Mouse (Mus musculus): ENCODE results near the gene Twf2. TPM values are rescaled to one million over a fixed set of nuclear protein-coding genes. Genes with fewer than 3 reads are reported as not detected.

Gene Twf2
- total and polyA plus RNA-seq, 2 experiments from 2014 or later = 50.9 to 63.1 TPM

- Histone ChIP-seq H3K4me2 (ENCODE audit: low read depth) (no peak overlapping the region), H3K27ac (ENCODE audit: low read depth, low read length) (no peak overlapping the region), H3K4me1 (ENCODE audit: insufficient read depth) (no peaks in the 10 kb centered on the region), H3K36me3 (ENCODE audit: insufficient read depth) (no peaks in the 10 kb centered on the region), H3K4me3 (ENCODE audit: low read depth, low read length) (no peak overlapping the region), H3K27me3 (ENCODE audit: insufficient read depth, low read length) (no peaks in the 10 kb centered on the region), H3K9ac (no peak overlapping the region), H3K9me3 (ENCODE audit: low read length) (no peaks in the 10 kb centered on the region)
- ATAC-seq (no peak), DNase-seq (no peak)
- TF ChIP-seq CTCF (IDR thresholded peaks at IDR 0.05; ENCODE audit: low read depth) = no peak
- WGBS = 85% methylated on average over 9 of the region's 9 CpGs
These were observed 60.5 kb downstream of the Twf2 start for GRCm38 (mm10) chr9:106263381-106263924.

MicroRNA genes within 50 kb of the gene (microRNA counts, 519-probe panel; counts per million panel counts)
- 7,955 counts per million, percentile 97 among the panel's probes with 10 or more counts for microRNA mmu-let-7g

Small RNA genes within 50 kb of the gene (microRNA-seq; reads per million reads assigned to microRNA genes)
- gene Mir135a-1 = 182 to 192 reads per million in 2 experiments
- gene Mirlet7g = 68,882 to 80,663 reads per million in 2 experiments

Other genes with a start within 250 kb of the Twf2 start
- 1.1 and 1.3 TPM in 2 replicates for gene Col6a5, start 242.5 kb upstream of the Twf2 start, total RNA-seq (2014; rRNA removed)
- gene Col6a5, start 242.5 kb upstream of the Twf2 start, polyA plus RNA-seq (2015; fragmentation: Nextera tagmentation; extraction: Ambion mirVana) = 0.11 and 0.40 TPM in 2 replicates
- gene Col6a4, start 106.3 kb upstream of the Twf2 start, total RNA-seq (2014; rRNA removed) = 0.81 and 2.0 TPM in 2 replicates
- gene Col6a4, start 106.3 kb upstream of the Twf2 start, polyA plus RNA-seq (2015; fragmentation: Nextera tagmentation; extraction: Ambion mirVana) = 0.92 and 1.1 TPM in 2 replicates
- gene Glyctk, start 45.0 kb upstream of the Twf2 start, total RNA-seq (2014; rRNA removed) = 2.0 and 3.0 TPM in 2 replicates
- 1.1 TPM in 2 replicates for gene Glyctk, start 45.0 kb upstream of the Twf2 start, polyA plus RNA-seq (2015; fragmentation: Nextera tagmentation; extraction: Ambion mirVana)
- 216 and 261 TPM in 2 replicates for gene Wdr82, start 32.2 kb upstream of the Twf2 start, total RNA-seq (2014; rRNA removed)
- gene Wdr82, start 32.2 kb upstream of the Twf2 start, polyA plus RNA-seq (2015; fragmentation: Nextera tagmentation; extraction: Ambion mirVana) = 31.5 and 32.5 TPM in 2 replicates
- 16.5 and 20.6 TPM in 2 replicates for gene Ppm1m, start 3.4 kb upstream of the Twf2 start, total RNA-seq (2014; rRNA removed)
- gene Ppm1m, start 3.4 kb upstream of the Twf2 start, polyA plus RNA-seq (2015; fragmentation: Nextera tagmentation; extraction: Ambion mirVana) = 13.7 and 17.7 TPM in 2 replicates
- 0.08 and 0.14 TPM in 2 replicates for gene Tlr9, start 19.5 kb downstream of the Twf2 start, total RNA-seq (2014; rRNA removed)
- 0.04 TPM in 1 of 2 replicates, not detected in the other for gene Tlr9, start 19.5 kb downstream of the Twf2 start, polyA plus RNA-seq (2015; fragmentation: Nextera tagmentation; extraction: Ambion mirVana)
- 58.4 and 68.4 TPM in 2 replicates for gene Alas1, start 45.5 kb downstream of the Twf2 start, total RNA-seq (2014; rRNA removed)
- 70.4 and 77.8 TPM in 2 replicates for gene Alas1, start 45.5 kb downstream of the Twf2 start, polyA plus RNA-seq (2015; fragmentation: Nextera tagmentation; extraction: Ambion mirVana)
- gene Poc1a, start 78.0 kb downstream of the Twf2 start, total RNA-seq (2014; rRNA removed) = 5.8 and 7.6 TPM in 2 replicates
- 12.0 and 14.3 TPM in 2 replicates for gene Poc1a, start 78.0 kb downstream of the Twf2 start, polyA plus RNA-seq (2015; fragmentation: Nextera tagmentation; extraction: Ambion mirVana)
- 43.5 and 44.5 TPM in 2 replicates for gene Dusp7, start 165.5 kb downstream of the Twf2 start, total RNA-seq (2014; rRNA removed)
- gene Dusp7, start 165.5 kb downstream of the Twf2 start, polyA plus RNA-seq (2015; fragmentation: Nextera tagmentation; extraction: Ambion mirVana) = 16.5 and 16.7 TPM in 2 replicates
- gene Rpl29, start 226.3 kb downstream of the Twf2 start, total RNA-seq (2014; rRNA removed) = 890 and 984 TPM in 2 replicates
- gene Rpl29, start 226.3 kb downstream of the Twf2 start, polyA plus RNA-seq (2015; fragmentation: Nextera tagmentation; extraction: Ambion mirVana) = 678 and 804 TPM in 2 replicates
- gene Acy1, start 235.2 kb downstream of the Twf2 start, total RNA-seq (2014; rRNA removed) = 12.9 and 18.1 TPM in 2 replicates
- 20.5 and 21.0 TPM in 2 replicates for gene Acy1, start 235.2 kb downstream of the Twf2 start, polyA plus RNA-seq (2015; fragmentation: Nextera tagmentation; extraction: Ambion mirVana)
- 10.5 and 13.8 TPM in 2 replicates for gene Abhd14b, start 244.4 kb downstream of the Twf2 start, total RNA-seq (2014; rRNA removed)
- 7.6 and 8.8 TPM in 2 replicates for gene Abhd14b, start 244.4 kb downstream of the Twf2 start, polyA plus RNA-seq (2015; fragmentation: Nextera tagmentation; extraction: Ambion mirVana)
- gene Abhd14a, start 244.6 kb downstream of the Twf2 start, total RNA-seq (2014; rRNA removed) = 54.4 and 63.2 TPM in 2 replicates
- gene Abhd14a, start 244.6 kb downstream of the Twf2 start, polyA plus RNA-seq (2015; fragmentation: Nextera tagmentation; extraction: Ambion mirVana) = 84.1 and 87.1 TPM in 2 replicates